Mouse (Mus musculus) layer of hippocampus, adult 8-10 months (tissue): ENCODE results near the gene Gm49369. TPM values are rescaled to one million over a fixed set of nuclear protein-coding genes. Genes with fewer than 3 reads are reported as not detected.
"Not testable (repeated sequence)": the region's sequence is repeated elsewhere in the genome, so short reads cannot be mapped to it uniquely, and the experiment has no call there.

Source experiments
- DNase-seq, 2 experiments: peaks; one replicate each; pipeline ENCODE4 v3.0.0; 2022; ENCODE audit warnings: low spot score in 2 of 2
- total RNA-seq, 4 experiments: library from RNA; stranded (reverse); gene quantifications; 2 replicates each; pipeline ENCODE4 v1.2.4; 2022

Gm49369 gene
- total RNA-seq, 4 experiments from 2014 or later, result 2.0 to 27.5 (median 16.4) TPM

GRCm38 (mm10) chr7:142371768-142372661, 10.5 kb downstream of the Gm49369 start:
- no peak for DNase-seq

- peak; percentile 79 to 82 for DNase-seq
Observed at GRCm38 (mm10) chr7:142371398-142371767, 11.1 kb downstream of the Gm49369 start.

- DNase-seq, result no peak
Observed at GRCm38 (mm10) chr7:142370937-142371336, 11.5 kb downstream of the Gm49369 start.

DNA sequence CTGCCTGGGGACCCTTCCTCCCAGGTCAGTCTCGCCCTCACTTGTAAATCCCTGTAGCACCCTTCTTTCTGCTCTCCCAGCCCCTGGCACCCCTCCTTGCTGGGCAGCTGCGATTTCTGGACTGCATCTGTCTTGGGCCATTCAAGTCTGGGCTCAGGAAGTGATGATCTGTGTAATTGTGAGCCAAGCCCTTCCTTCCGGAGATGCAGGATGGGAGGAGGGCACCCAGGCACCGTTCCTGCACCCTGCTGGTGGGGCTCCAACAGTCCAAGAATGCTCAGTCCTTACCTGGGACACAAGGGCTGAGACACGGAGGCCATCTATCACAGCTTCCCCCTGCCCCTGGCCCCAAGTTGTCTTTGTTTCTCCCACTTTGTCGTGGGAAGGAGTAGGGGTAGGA, 12.6 kb downstream of the Gm49369 start:
- no peak for DNase-seq

DNA sequence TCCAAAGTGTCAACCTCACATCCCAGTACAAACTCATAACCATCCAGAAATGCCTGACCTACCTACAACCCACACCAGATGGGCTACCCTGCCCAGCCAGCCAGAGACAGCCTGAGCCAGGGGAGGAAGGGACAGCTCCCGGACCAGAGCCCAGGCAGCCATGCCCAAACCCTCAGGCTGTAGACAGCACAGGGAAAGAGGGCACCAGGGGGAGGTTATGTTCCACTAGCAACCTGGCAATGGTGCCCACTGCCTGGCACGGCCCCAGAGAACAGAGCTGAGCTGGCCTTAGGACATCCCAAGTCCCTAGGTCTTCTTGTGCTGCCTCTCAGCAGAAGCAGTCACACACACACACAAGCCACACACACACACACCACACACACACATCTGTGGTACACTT, 13.6 kb downstream of the Gm49369 start:
- no peak for DNase-seq

- no peak for DNase-seq
Observed at GRCm38 (mm10) chr7:142363107-142363506, 19.4 kb downstream of the Gm49369 start.

GRCm38 (mm10) chr7:142360743-142361142, 21.7 kb downstream of the Gm49369 start:
- DNase-seq, result no peak

DNA sequence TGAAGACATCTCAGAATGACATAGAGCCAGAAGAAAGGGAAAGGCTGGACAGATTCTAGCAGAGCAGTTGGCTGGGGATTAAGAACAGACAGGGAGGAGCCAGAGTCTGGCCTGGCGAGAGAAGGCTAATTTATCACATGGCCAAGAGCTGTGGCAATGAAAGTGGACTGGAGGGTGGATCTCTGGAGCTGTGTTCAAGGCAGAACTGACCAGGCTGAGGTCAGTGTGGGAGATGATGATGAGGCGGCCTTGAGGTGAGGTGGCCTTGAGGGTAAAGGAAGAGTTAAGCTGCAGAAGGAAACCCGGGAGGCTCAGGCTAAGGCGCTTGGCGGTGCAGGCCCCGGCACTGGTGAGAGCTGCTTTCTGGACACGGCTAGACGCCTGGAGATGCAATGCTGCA, 23.3 kb downstream of the Gm49369 start:
- DNase-seq, result no peak

DNA sequence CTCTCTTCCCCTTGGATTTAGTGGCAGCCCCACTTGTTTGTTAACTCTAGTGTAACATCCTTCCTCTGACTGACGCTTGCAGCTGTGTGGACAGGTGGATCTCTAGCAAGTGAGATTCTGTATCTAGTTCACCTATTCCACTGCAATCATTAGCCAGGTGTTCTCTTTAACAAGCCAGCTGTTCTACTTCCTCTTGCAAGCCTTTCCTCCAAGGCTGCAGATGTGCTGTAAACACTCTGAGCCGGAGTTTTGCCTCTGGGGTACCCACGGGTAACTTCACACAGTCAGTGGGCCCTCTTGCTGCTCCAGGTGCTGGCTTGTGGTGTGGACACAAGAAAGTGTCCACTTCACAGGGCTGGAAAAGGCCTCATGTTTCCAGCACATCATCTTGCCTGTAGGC, 24.9 kb downstream of the Gm49369 start:
- DNase-seq, result no peak

GRCm38 (mm10) chr7:142354661-142355233, 27.7 kb downstream of the Gm49369 start:
- no peak for DNase-seq

GRCm38 (mm10) chr7:142353854-142354253, 28.6 kb downstream of the Gm49369 start:
- DNase-seq, result no peak

DNA sequence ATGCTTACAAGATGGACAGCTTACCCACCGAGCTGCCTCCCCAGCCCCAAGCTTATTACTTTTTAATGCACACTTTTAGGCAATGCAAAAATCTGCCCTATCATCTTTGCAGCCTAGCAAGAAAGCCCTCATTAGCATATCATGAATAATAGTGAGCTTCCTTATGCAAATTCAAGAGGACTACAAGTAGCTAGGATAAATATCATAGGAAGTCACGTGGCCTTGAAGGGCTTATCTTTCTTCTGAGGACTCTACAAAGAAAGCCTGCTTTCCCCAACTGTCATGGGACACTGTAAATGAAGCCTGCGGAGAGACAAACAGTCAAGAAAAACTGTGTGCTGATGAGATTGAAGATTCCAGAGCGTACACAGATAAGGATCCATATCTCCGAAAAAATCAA, 30.9 kb downstream of the Gm49369 start:
- no peak for DNase-seq

DNA sequence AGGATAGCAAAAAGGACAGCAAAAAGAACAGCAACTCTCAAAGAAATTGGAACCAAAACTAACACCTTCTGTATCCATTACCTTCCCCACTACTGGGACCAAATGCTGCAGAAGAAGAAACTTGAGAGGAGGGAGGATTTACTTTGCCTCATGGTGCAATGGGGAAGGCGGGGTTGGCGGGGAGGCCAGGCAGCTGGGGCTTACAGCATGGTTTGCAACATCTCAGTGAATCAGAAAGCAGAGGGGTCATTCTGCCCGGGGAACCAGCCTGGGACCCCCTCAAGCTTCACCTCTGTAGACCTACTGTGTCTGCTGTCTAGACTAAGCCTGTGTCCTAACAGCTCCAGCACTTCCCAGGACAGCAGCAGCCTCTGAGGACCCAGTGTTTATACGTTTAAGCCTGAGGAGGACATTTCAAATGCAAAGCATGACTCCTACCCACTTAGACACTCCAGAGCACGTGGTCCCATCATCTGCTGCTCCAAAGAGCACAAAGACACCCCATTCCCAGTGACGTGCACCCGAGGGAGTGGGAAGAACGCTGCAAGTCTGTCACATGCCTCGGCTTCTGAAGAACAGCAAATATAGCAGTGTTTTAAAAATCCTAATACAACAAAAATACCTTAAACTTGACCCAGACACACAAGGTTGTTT, 33.0 kb downstream of the Gm49369 start:
- peak; percentile 48 to 64 for DNase-seq

DNA sequence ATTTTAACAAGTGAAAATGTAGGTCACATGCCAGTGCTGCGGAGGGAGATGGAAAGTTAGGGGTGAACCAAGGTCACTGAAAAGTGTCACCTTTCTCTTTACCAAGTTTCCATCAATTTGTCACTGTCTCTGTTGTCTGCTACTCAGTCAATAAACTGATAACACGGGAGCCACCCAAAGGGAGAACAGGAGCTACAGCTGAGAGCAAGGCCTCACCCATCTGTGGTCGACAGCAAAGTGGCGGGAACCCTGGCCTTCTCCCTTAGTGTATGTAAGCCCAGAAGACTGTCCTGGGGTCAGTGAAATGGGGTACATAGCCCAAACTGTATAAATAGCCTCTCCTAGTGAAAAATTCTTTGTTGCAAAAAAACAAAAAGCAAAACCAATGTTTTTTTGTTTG, 34.9 kb downstream of the Gm49369 start:
- DNase-seq, result no peak

DNA sequence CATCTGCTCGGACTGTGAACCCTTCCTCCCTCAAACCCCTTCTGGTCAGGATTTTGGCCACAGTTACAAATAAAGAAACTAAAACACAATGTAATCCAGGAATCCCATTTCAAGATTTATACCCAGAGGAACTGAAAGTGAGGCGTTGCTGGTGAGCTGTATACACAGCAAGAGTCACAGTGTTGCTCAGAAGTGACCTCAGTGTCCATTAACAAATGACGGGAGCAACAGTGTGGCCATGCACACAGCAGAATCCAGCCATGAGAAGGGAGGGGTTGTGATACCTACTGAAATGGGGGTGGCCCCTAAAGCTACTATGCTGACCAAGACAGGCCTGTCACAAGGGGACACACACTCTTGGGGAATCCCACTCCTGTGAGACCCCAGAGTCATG, 40.2 kb downstream of the Gm49369 start:
- no peak for DNase-seq

DNA sequence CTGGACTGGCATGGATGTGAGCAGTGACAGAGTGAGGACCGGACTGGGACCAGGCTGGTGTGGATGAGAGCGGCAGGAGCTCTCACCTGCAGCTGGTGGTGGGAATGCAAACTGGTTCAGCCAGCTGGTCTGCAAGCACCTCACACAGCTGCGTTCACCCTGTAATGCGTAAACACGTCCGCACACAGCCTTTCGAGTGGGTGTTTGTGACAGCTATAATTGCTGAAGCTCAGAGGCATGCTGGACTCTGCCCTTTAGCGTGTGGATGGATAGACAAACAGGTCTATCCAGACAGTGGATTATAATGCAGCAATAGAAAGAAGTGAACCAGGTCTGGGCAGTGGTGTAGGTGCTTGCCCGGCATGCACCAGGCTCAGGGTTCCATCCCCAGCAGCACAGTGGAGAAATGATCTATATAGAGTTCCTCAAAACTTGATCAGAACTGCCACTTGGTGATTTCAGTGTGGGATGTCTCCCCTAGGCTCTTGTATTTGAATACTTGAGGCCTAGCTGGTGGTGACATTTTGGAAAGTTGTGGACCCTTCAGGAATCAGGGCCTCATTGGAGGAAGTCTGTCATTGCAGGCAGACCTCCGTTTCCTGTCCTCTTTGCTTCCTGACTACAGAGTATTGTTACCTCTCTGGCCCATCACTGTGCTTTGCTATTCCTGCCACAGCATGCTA, 40.8 kb downstream of the Gm49369 start:
- DNase-seq, result no peak

- no peak for DNase-seq
Observed at GRCm38 (mm10) chr7:142340269-142340970, 42.0 kb downstream of the Gm49369 start.

- DNase-seq, result no peak
Observed at GRCm38 (mm10) chr7:142335151-142335550, 47.3 kb downstream of the Gm49369 start.

DNA sequence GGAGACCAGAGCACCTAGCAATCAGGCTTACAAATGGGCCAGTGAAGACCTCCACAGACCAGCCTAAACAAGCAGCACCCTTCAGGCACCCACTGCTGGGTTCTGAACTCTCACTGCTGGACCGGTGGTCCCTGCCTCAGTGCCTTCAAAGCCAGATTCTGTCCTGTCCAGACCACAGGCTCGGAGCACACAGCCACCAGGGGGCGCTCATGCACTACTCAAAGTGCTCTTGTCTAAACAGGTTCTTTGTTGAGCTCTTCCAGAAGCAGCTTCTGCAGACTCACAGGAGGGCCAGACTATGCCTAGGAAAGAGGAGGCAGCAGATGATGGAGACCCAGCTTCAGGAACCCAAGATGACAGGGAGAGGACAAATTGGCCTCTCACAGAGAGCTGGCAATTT, 48.2 kb downstream of the Gm49369 start:
- DNase-seq, result peak; percentile 60 to 91

- DNase-seq, result not testable (repeated sequence)
Observed at GRCm38 (mm10) chr7:142332741-142333140, 49.7 kb downstream of the Gm49369 start.

GRCm38 (mm10) chr7:142331281-142331680, 51.2 kb downstream of the Gm49369 start:
- DNase-seq, result no peak
